ENCODE assay signal across 13 mouse cellular contexts in the genomic region with DNA sequence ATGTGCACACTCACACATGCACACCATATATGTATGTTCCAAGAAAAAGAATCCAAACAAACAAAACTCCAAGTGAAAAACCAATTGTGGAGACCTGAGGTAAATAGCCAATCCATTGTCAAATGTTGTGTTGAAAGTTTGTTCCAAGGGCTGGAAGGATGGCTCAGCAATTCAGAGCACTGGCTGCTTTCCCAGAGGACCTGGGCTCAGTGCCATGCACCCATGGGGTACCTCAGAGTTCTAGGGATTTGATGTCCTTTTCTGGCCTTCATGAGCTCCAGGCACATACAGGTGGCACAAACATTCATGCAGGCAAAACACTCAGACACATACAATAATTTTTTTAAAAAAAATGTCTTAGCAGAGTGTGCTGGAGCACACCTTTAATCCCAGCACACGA. TPM values are rescaled to one million over a fixed set of nuclear protein-coding genes. Genes with fewer than 3 reads are reported as not detected.
DNase-seq lines count a peak whose midpoint lies in the region; ATAC-seq and TF ChIP-seq lines count a peak whose summit lies in the region.
"Had no signal": no experiment of that assay in that cellular context is flagged by ENCODE, and none has a peak within 500 bp of the region (broad histone marks: within the 10 kb centered on the region; RNA-seq: fewer than 3 reads in every experiment).

No protein-coding gene starts in this region.

- no peak overlapping the region for H3K4me2 ChIP-seq in kidney, embryonic 14.5 days (replicated peaks; ENCODE audit: low read depth, low read length)
- H3K4me2 ChIP-seq: hindbrain, embryonic 14.5 days; limb, embryonic 15.5 days had no signal

- H3K9ac ChIP-seq in kidney, embryonic 14.5 days (ENCODE audit: low read depth, low read length): no peak overlapping the region
- H3K9ac ChIP-seq: hindbrain, embryonic 14.5 days; limb, embryonic 15.5 days had no signal

- no peak for TF ChIP-seq CTCF in kidney, adult 2 months (conservative IDR thresholded peaks at IDR 0.05; ENCODE audit: insufficient read depth, insufficient read length, low read depth, low read length)

- no peak overlapping the region for H3K27ac ChIP-seq in kidney, adult 2 months (ENCODE audit: insufficient read depth, low read depth, low read length)
- H3K27ac ChIP-seq in kidney, embryonic 14.5 days (ENCODE audit: low read depth, low read length): no peak overlapping the region
- no peak overlapping the region for H3K27ac ChIP-seq in midbrain, embryonic 10.5 days (replicated peaks)
- H3K27ac ChIP-seq: hindbrain, embryonic 14.5 days; limb, embryonic 15.5 days had no signal

- intact Hi-C loops in heart, postnatal 14 days (cut with DNase I): no loop called here

- H3K4me3 ChIP-seq in kidney, adult 2 months (ENCODE audit: insufficient read depth, low read depth, low read length): no peak overlapping the region
- no peak overlapping the region for H3K4me3 ChIP-seq in kidney, embryonic 14.5 days (ENCODE audit: low read length)
- no peak overlapping the region for H3K4me3 ChIP-seq in midbrain, embryonic 10.5 days
- H3K4me3 ChIP-seq: limb, embryonic 15.5 days had no signal

- no peaks in the 10 kb centered on the region for H3K36me3 ChIP-seq in kidney, adult 2 months (ENCODE audit: control insufficient read depth, insufficient read depth, low read length)
- no peaks in the 10 kb centered on the region for H3K36me3 ChIP-seq in kidney, embryonic 14.5 days (ENCODE audit: control insufficient read depth, insufficient read depth, low read length)
- no peaks in the 10 kb centered on the region for H3K36me3 ChIP-seq in midbrain, embryonic 10.5 days
- H3K36me3 ChIP-seq: limb, embryonic 15.5 days had no signal

- 65% methylated on average over 1 of the region's 1 CpGs for whole genome bisulfite sequencing in kidney, adult 2 months
- WGBS in kidney, embryonic 14.5 days: 81% methylated on average over 1 of the region's 1 CpGs
- WGBS in midbrain, embryonic 10.5 days: 95% methylated on average over 1 of the region's 1 CpGs

- peaks cover 4% of the 10 kb centered on the region; the same call in 1 of the 2 replicates for H3K4me1 ChIP-seq in kidney, adult 2 months (ENCODE audit: control insufficient read depth, insufficient read depth, low read length)
- no peaks in the 10 kb centered on the region for H3K4me1 ChIP-seq in kidney, embryonic 14.5 days (ENCODE audit: control insufficient read depth, insufficient read depth, low read length)
- H3K4me1 ChIP-seq in midbrain, embryonic 10.5 days: no peaks in the 10 kb centered on the region
- H3K4me1 ChIP-seq: limb, embryonic 15.5 days had no signal

- H3K27me3 ChIP-seq in kidney, adult 2 months (replicated peaks; ENCODE audit: control insufficient read depth, insufficient read depth, low read length): no peaks in the 10 kb centered on the region
- no peaks in the 10 kb centered on the region for H3K27me3 ChIP-seq in kidney, embryonic 14.5 days (ENCODE audit: control insufficient read depth, insufficient read depth, low read length)
- H3K27me3 ChIP-seq in midbrain, embryonic 10.5 days (ENCODE audit: low read depth, poor library complexity, severe bottlenecking): no peaks in the 10 kb centered on the region; the same call in 1 of the 2 replicates
- H3K27me3 ChIP-seq: limb, embryonic 15.5 days had no signal

- no peaks in the 10 kb centered on the region for H3K9me3 ChIP-seq in kidney, embryonic 14.5 days (ENCODE audit: control insufficient read depth, low read length)
- no peaks in the 10 kb centered on the region for H3K9me3 ChIP-seq in midbrain, embryonic 10.5 days (replicated peaks)
- H3K9me3 ChIP-seq: limb, embryonic 15.5 days had no signal

- ATAC-seq in kidney, embryonic 14.5 days (ENCODE audit: low FRiP score, low TSS enrichment): no peak
- no peak for ATAC-seq in frontal cortex, adult (ENCODE audit: low TSS enrichment)

- TF ChIP-seq POLR2A in kidney, adult 2 months (IDR thresholded peaks at IDR 0.05; ENCODE audit: low read depth, low read length): no peak

- DNase-seq in kidney, adult 2 months: peak; percentile 94
- peak; percentile 83 to 86 for DNase-seq in adrenal gland, postnatal 36 days
- peak; percentile 96 to 98 for DNase-seq in cerebellum, postnatal 14 days
- peak; percentile 74 to 80 for DNase-seq in heart, postnatal 14 days
- no peak for DNase-seq in midbrain, embryonic 10.5 days (ENCODE audit: low spot score)
- no peak for DNase-seq in embryo, embryonic 11 days
- DNase-seq: layer of hippocampus, adult 9-11 months had no signal

RNA-seq across cellular contexts. Expression of gene Gm10447, which starts 8.4 kb away (rescaled TPM):
- 0.05 and 0.10 TPM in 2 replicates for polyA plus RNA-seq in kidney, adult 2 months (2012; rRNA removed)
- 0.16 TPM in 1 of 2 replicates, not detected in the other for polyA plus RNA-seq in kidney, embryonic 14.5 days (2014; fragmentation: Nextera tagmentation; extraction: Ambion mirVana)
- total RNA-seq in adrenal gland, postnatal 36 days (2021): under 1 TPM; 0.16 to 0.17 TPM
- not detected for total RNA-seq in heart, postnatal 14 days (2021)
- polyA plus RNA-seq in midbrain, embryonic 10.5 days (2016; fragmentation: Nextera tagmentation; extraction: Ambion mirVana): not detected in 2 replicates
- polyA plus RNA-seq: forebrain, embryonic 11.5 days had no signal

RNA-seq across cellular contexts. Expression of gene Shroom1, which starts 8.5 kb away (rescaled TPM):
- polyA plus RNA-seq in kidney, adult 2 months (2012; rRNA removed): 0.88 and 1.2 TPM in 2 replicates
- polyA plus RNA-seq in kidney, embryonic 14.5 days (2014; fragmentation: Nextera tagmentation; extraction: Ambion mirVana): 1.2 and 1.9 TPM in 2 replicates
- total RNA-seq in adrenal gland, postnatal 36 days (2021): 1 to 10 TPM; 2.5 to 6.0 TPM
- under 1 TPM; 0.44 to 0.53 TPM for total RNA-seq in heart, postnatal 14 days (2021)
- 1.8 and 2.1 TPM in 2 replicates for polyA plus RNA-seq in midbrain, embryonic 10.5 days (2016; fragmentation: Nextera tagmentation; extraction: Ambion mirVana)

RNA-seq across cellular contexts. Expression of gene Gdf9, which starts 17.7 kb away (rescaled TPM):
- 0.29 and 0.42 TPM in 2 replicates for polyA plus RNA-seq in kidney, adult 2 months (2012; rRNA removed)
- 0.70 and 1.2 TPM in 2 replicates for polyA plus RNA-seq in kidney, embryonic 14.5 days (2014; fragmentation: Nextera tagmentation; extraction: Ambion mirVana)
- 1 to 10 TPM; 3.3 to 4.0 TPM for total RNA-seq in adrenal gland, postnatal 36 days (2021)
- total RNA-seq in heart, postnatal 14 days (2021): under 1 TPM; 0.31 to 0.66 TPM
- 2.1 and 2.7 TPM in 2 replicates for polyA plus RNA-seq in midbrain, embryonic 10.5 days (2016; fragmentation: Nextera tagmentation; extraction: Ambion mirVana)

RNA-seq across cellular contexts. Expression of gene Uqcrq, which starts 17.9 kb away (rescaled TPM):
- polyA plus RNA-seq in kidney, adult 2 months (2012; rRNA removed): 1,048 and 1,200 TPM in 2 replicates
- 574 and 755 TPM in 2 replicates for polyA plus RNA-seq in kidney, embryonic 14.5 days (2014; fragmentation: Nextera tagmentation; extraction: Ambion mirVana)
- total RNA-seq in adrenal gland, postnatal 36 days (2021): 1,000 to 10,000 TPM; 1,132 to 1,289 TPM
- 1,000 to 10,000 TPM; 2,370 to 2,434 TPM for total RNA-seq in heart, postnatal 14 days (2021)
- 597 and 602 TPM in 2 replicates for polyA plus RNA-seq in midbrain, embryonic 10.5 days (2016; fragmentation: Nextera tagmentation; extraction: Ambion mirVana)

RNA-seq across cellular contexts. Expression of gene Gm9837, which starts 21.8 kb away (rescaled TPM):
- not detected in 2 replicates for polyA plus RNA-seq in kidney, adult 2 months (2012; rRNA removed)
- polyA plus RNA-seq in kidney, embryonic 14.5 days (2014; fragmentation: Nextera tagmentation; extraction: Ambion mirVana): not detected in 2 replicates
- not detected for total RNA-seq in adrenal gland, postnatal 36 days (2021)
- total RNA-seq in heart, postnatal 14 days (2021): not detected
- not detected in 2 replicates for polyA plus RNA-seq in midbrain, embryonic 10.5 days (2016; fragmentation: Nextera tagmentation; extraction: Ambion mirVana)
- polyA plus RNA-seq: forebrain, embryonic 11.5 days; hindbrain, embryonic 14.5 days; limb, embryonic 15.5 days; spleen, adult 2 months had no signal

Comparison
In these comparisons a context has a peak if more than half of its experiments do, and no peak if none do; other contexts are left out.
1. DNase-seq: peak in kidney, adult 2 months (single experiment), adrenal gland, postnatal 36 days (2 of 2), cerebellum, postnatal 14 days (2 of 2) and heart, postnatal 14 days (2 of 2); none in midbrain, embryonic 10.5 days (single experiment) and embryo, embryonic 11 days (single experiment).